Mouse (Mus musculus): ENCODE results near the gene Pafah1b2.

The Pafah1b2 gene

GRCm38 (mm10) chr9:46026058-46026849 lies 13.8 kb upstream of the Pafah1b2 start:
- in situ Hi-C loops (cut with MboI, MseI), result no loop called here

- in situ Hi-C loops (cut with MboI, MseI), result no loop called here
These were observed 11.1 kb upstream of the Pafah1b2 start for GRCm38 (mm10) chr9:46023591-46023990.

GRCm38 (mm10) chr9:46019975-46020374 lies 7.5 kb upstream of the Pafah1b2 start:
- in situ Hi-C loops (cut with MboI, MseI), result no loop called here

- in situ Hi-C loops (cut with MboI, MseI), result no loop called here
These were observed 5.8 kb upstream of the Pafah1b2 start for GRCm38 (mm10) chr9:46018316-46018715.

- in situ Hi-C loops (cut with MboI, MseI), result no loop called here
These were observed 3.9 kb upstream of the Pafah1b2 start for GRCm38 (mm10) chr9:46016417-46016816.

GRCm38 (mm10) chr9:46015831-46016230 lies 3.3 kb upstream of the Pafah1b2 start:
- in situ Hi-C loops (cut with MboI, MseI), result no loop called here

- in situ Hi-C loops (cut with MboI, MseI), result no loop called here
These were observed 2.6 kb upstream of the Pafah1b2 start for GRCm38 (mm10) chr9:46015081-46015551.

GRCm38 (mm10) chr9:46014251-46014681 lies 1.8 kb upstream of the Pafah1b2 start:
- in situ Hi-C loops (cut with MboI, MseI), result no loop called here

- in situ Hi-C loops (cut with MboI, MseI), result no loop called here
These were observed 1.1 kb upstream of the Pafah1b2 start for GRCm38 (mm10) chr9:46013616-46014015.

- in situ Hi-C loops (cut with MboI, MseI), result no loop called here
These were observed 608 bp upstream of the Pafah1b2 start for GRCm38 (mm10) chr9:46013009-46013586.

GRCm38 (mm10) chr9:46011094-46011970 lies 1.2 kb downstream of the Pafah1b2 start:
- in situ Hi-C loops (cut with MboI, MseI), result no loop called here

GRCm38 (mm10) chr9:46009669-46009983 lies 2.9 kb downstream of the Pafah1b2 start:
- in situ Hi-C loops (cut with MboI, MseI), result no loop called here

GRCm38 (mm10) chr9:46008931-46009668 lies 3.4 kb downstream of the Pafah1b2 start:
- in situ Hi-C loops (cut with MboI, MseI), result no loop called here

- in situ Hi-C loops (cut with MboI, MseI), result no loop called here
These were observed 6.3 kb downstream of the Pafah1b2 start for GRCm38 (mm10) chr9:46006224-46006623.

GRCm38 (mm10) chr9:46004529-46004928 lies 8.0 kb downstream of the Pafah1b2 start:
- in situ Hi-C loops (cut with MboI, MseI), result no loop called here

GRCm38 (mm10) chr9:46003729-46004128 lies 8.8 kb downstream of the Pafah1b2 start:
- in situ Hi-C loops (cut with MboI, MseI), result no loop called here

GRCm38 (mm10) chr9:45999009-45999408 lies 13.5 kb downstream of the Pafah1b2 start:
- in situ Hi-C loops (cut with MboI, MseI), result loop anchor here (5.0 kb wide), 1 partner anchor 198 kb away; no protein-coding TSS in a partner anchor

GRCm38 (mm10) chr9:45985229-45985567 lies 27.3 kb downstream of the Pafah1b2 start:
- in situ Hi-C loops (cut with MboI, MseI), result no loop called here

GRCm38 (mm10) chr9:45984409-45985228 lies 27.9 kb downstream of the Pafah1b2 start:
- in situ Hi-C loops (cut with MboI, MseI), result no loop called here

GRCm38 (mm10) chr9:45983676-45984408 lies 28.6 kb downstream of the Pafah1b2 start:
- in situ Hi-C loops (cut with MboI, MseI), result no loop called here
